Mouse (Mus musculus): ENCODE data around the gene Adamtsl4. TPM values are rescaled to one million over a fixed set of nuclear protein-coding genes. Genes with fewer than 3 reads are reported as not detected.
"Not testable (repeated sequence)": the region's sequence is repeated elsewhere in the genome, so short reads cannot be mapped to it uniquely, and the experiment has no call there.

The Adamtsl4 gene
- polyA plus RNA-seq, 1 experiment from 2014 or later = 1.0 TPM

- 69% methylated on average over 11 of the region's 11 CpGs for WGBS
- Histone ChIP-seq H3K36me3 (ENCODE audit: control insufficient read depth, insufficient read depth, low read length) (no peaks in the 10 kb centered on the region), H3K9me3 (replicated peaks; ENCODE audit: control insufficient read depth, low read length, poor library complexity, severe bottlenecking) (no peaks in the 10 kb centered on the region), H3K27me3 (ENCODE audit: control insufficient read depth, insufficient read depth, low read depth, low read length) (no peaks in the 10 kb centered on the region), H3K4me1 (ENCODE audit: control insufficient read depth, insufficient read depth, low read length) (no peaks in the 10 kb centered on the region), H3K4me3 (ENCODE audit: low read depth, low read length) (no peak overlapping the region), H3K27ac (ENCODE audit: low read length) (no peak overlapping the region), H3K9ac (ENCODE audit: low read depth, low read length) (no peak overlapping the region), H3K4me2 (ENCODE audit: low read length) (no peak overlapping the region)
- ATAC-seq = no peak
These were observed 6.4 kb upstream of the Adamtsl4 start for GRCm38 (mm10) chr3:95693821-95694807.

- Histone ChIP-seq H3K4me1 (ENCODE audit: control insufficient read depth, insufficient read depth, low read length) (peaks cover 2% of the 10 kb centered on the region), H3K4me3 (ENCODE audit: low read depth, low read length) (no peak overlapping the region), H3K9me3 (replicated peaks; ENCODE audit: control insufficient read depth, low read length, poor library complexity, severe bottlenecking) (no peaks in the 10 kb centered on the region), H3K4me2 (ENCODE audit: low read length) (no peak overlapping the region), H3K27ac (ENCODE audit: low read length) (no peak overlapping the region), H3K36me3 (ENCODE audit: control insufficient read depth, insufficient read depth, low read length) (no peaks in the 10 kb centered on the region), H3K27me3 (ENCODE audit: control insufficient read depth, insufficient read depth, low read depth, low read length) (no peaks in the 10 kb centered on the region), H3K9ac (ENCODE audit: low read depth, low read length) (no peak overlapping the region)
- 90% methylated on average over 6 of the region's 6 CpGs for WGBS
- no peak for ATAC-seq
These were observed 5.0 kb upstream of the Adamtsl4 start for GRCm38 (mm10) chr3:95692677-95693076.

GRCm38 (mm10) chr3:95690552-95690951 is 2.8 kb upstream of the Adamtsl4 start:
- H3K27ac ChIP-seq (ENCODE audit: low read length); H3K27me3 ChIP-seq (ENCODE audit: control insufficient read depth, insufficient read depth, low read depth, low read length); ATAC-seq; H3K9ac ChIP-seq (ENCODE audit: low read depth, low read length); H3K9me3 ChIP-seq (replicated peaks; ENCODE audit: control insufficient read depth, low read length, poor library complexity, severe bottlenecking); H3K4me1 ChIP-seq (ENCODE audit: control insufficient read depth, insufficient read depth, low read length); H3K36me3 ChIP-seq (ENCODE audit: control insufficient read depth, insufficient read depth, low read length); H3K4me3 ChIP-seq (ENCODE audit: low read depth, low read length); H3K4me2 ChIP-seq (ENCODE audit: low read length): not testable (repeated sequence)
- 90% methylated on average over 2 of the region's 2 CpGs for WGBS

GRCm38 (mm10) chr3:95689940-95690339 is 2.2 kb upstream of the Adamtsl4 start:
- Histone ChIP-seq H3K9me3 (replicated peaks; ENCODE audit: control insufficient read depth, low read length, poor library complexity, severe bottlenecking) (no peaks in the 10 kb centered on the region), H3K27ac (ENCODE audit: low read length) (no peak overlapping the region), H3K27me3 (ENCODE audit: control insufficient read depth, insufficient read depth, low read depth, low read length) (no peaks in the 10 kb centered on the region), H3K4me3 (ENCODE audit: low read depth, low read length) (no peak overlapping the region), H3K4me1 (ENCODE audit: control insufficient read depth, insufficient read depth, low read length) (peaks cover 9% of the 10 kb centered on the region), H3K4me2 (ENCODE audit: low read length) (no peak overlapping the region), H3K9ac (ENCODE audit: low read depth, low read length) (no peak overlapping the region), H3K36me3 (ENCODE audit: control insufficient read depth, insufficient read depth, low read length) (no peaks in the 10 kb centered on the region)
- 42% methylated on average over 2 of the region's 2 CpGs for WGBS
- ATAC-seq = no peak

- Histone ChIP-seq H3K27me3 (ENCODE audit: control insufficient read depth, insufficient read depth, low read depth, low read length) (no peaks in the 10 kb centered on the region), H3K4me2 (ENCODE audit: low read length) (no peak overlapping the region), H3K36me3 (ENCODE audit: control insufficient read depth, insufficient read depth, low read length) (no peaks in the 10 kb centered on the region), H3K4me3 (ENCODE audit: low read depth, low read length) (no peak overlapping the region), H3K9ac (ENCODE audit: low read depth, low read length) (no peak overlapping the region), H3K9me3 (replicated peaks; ENCODE audit: control insufficient read depth, low read length, poor library complexity, severe bottlenecking) (no peaks in the 10 kb centered on the region), H3K4me1 (ENCODE audit: control insufficient read depth, insufficient read depth, low read length) (peaks cover 9% of the 10 kb centered on the region), H3K27ac (ENCODE audit: low read length) (no peak overlapping the region)
- ATAC-seq = no peak
- 36% methylated on average over 11 of the region's 11 CpGs for WGBS
These were observed 1.6 kb upstream of the Adamtsl4 start for GRCm38 (mm10) chr3:95689171-95689915.

GRCm38 (mm10) chr3:95687168-95687523 is 571 bp downstream of the Adamtsl4 start:
- 0 out of 2 replicates have a peak, but pooled peaks have one; percentile 4 for ATAC-seq
- 13% methylated on average over 4 of the region's 4 CpGs for WGBS
- Histone ChIP-seq H3K4me1 (ENCODE audit: control insufficient read depth, insufficient read depth, low read length) (peaks cover 9% of the 10 kb centered on the region), H3K36me3 (ENCODE audit: control insufficient read depth, insufficient read depth, low read length) (no peaks in the 10 kb centered on the region), H3K9ac (ENCODE audit: low read depth, low read length) (no peak overlapping the region), H3K4me2 (ENCODE audit: low read length) (peak overlapping the region; percentile 93), H3K27me3 (ENCODE audit: control insufficient read depth, insufficient read depth, low read depth, low read length) (no peaks in the 10 kb centered on the region), H3K9me3 (replicated peaks; ENCODE audit: control insufficient read depth, low read length, poor library complexity, severe bottlenecking) (no peaks in the 10 kb centered on the region), H3K4me3 (ENCODE audit: low read depth, low read length) (peak overlapping the region; percentile 46), H3K27ac (ENCODE audit: low read length) (no peak overlapping the region)

- Histone ChIP-seq H3K36me3 (ENCODE audit: control insufficient read depth, insufficient read depth, low read length) (no peaks in the 10 kb centered on the region), H3K9ac (ENCODE audit: low read depth, low read length) (no peak overlapping the region), H3K9me3 (replicated peaks; ENCODE audit: control insufficient read depth, low read length, poor library complexity, severe bottlenecking) (no peaks in the 10 kb centered on the region), H3K4me1 (ENCODE audit: control insufficient read depth, insufficient read depth, low read length) (peaks cover 9% of the 10 kb centered on the region), H3K27ac (ENCODE audit: low read length) (no peak overlapping the region), H3K27me3 (ENCODE audit: control insufficient read depth, insufficient read depth, low read depth, low read length) (no peaks in the 10 kb centered on the region), H3K4me3 (ENCODE audit: low read depth, low read length) (no peak overlapping the region), H3K4me2 (ENCODE audit: low read length) (no peak overlapping the region)
- 45% methylated on average over 8 of the region's 10 CpGs for WGBS
- ATAC-seq = no peak
These were observed 1.1 kb downstream of the Adamtsl4 start for GRCm38 (mm10) chr3:95686492-95687167.

GRCm38 (mm10) chr3:95685701-95686100 is 2.0 kb downstream of the Adamtsl4 start:
- WGBS = 83% methylated on average over 2 of the region's 2 CpGs
- H3K4me2 ChIP-seq (ENCODE audit: low read length) = no peak overlapping the region
- H3K27me3 ChIP-seq (ENCODE audit: control insufficient read depth, insufficient read depth, low read depth, low read length) = no peaks in the 10 kb centered on the region
- H3K36me3 ChIP-seq (ENCODE audit: control insufficient read depth, insufficient read depth, low read length) = no peaks in the 10 kb centered on the region
- H3K9me3 ChIP-seq (replicated peaks; ENCODE audit: control insufficient read depth, low read length, poor library complexity, severe bottlenecking) = no peaks in the 10 kb centered on the region
- H3K27ac ChIP-seq (ENCODE audit: low read length) = no peak overlapping the region
- no peak overlapping the region for H3K9ac ChIP-seq (ENCODE audit: low read depth, low read length)
- H3K4me1 ChIP-seq (ENCODE audit: control insufficient read depth, insufficient read depth, low read length) = peaks cover 9% of the 10 kb centered on the region
- no peak overlapping the region for H3K4me3 ChIP-seq (ENCODE audit: low read depth, low read length)
- ATAC-seq = no peak

Data from midbrain, embryonic 16.5 days (tissue).